Mouse (Mus musculus): ENCODE results near the gene Wdr81. TPM values are rescaled to one million over a fixed set of nuclear protein-coding genes. Genes with fewer than 3 reads are reported as not detected.

The Wdr81 gene
- total RNA-seq (2023), result 10 to 100 TPM; 25.4 to 25.8 TPM

DNA sequence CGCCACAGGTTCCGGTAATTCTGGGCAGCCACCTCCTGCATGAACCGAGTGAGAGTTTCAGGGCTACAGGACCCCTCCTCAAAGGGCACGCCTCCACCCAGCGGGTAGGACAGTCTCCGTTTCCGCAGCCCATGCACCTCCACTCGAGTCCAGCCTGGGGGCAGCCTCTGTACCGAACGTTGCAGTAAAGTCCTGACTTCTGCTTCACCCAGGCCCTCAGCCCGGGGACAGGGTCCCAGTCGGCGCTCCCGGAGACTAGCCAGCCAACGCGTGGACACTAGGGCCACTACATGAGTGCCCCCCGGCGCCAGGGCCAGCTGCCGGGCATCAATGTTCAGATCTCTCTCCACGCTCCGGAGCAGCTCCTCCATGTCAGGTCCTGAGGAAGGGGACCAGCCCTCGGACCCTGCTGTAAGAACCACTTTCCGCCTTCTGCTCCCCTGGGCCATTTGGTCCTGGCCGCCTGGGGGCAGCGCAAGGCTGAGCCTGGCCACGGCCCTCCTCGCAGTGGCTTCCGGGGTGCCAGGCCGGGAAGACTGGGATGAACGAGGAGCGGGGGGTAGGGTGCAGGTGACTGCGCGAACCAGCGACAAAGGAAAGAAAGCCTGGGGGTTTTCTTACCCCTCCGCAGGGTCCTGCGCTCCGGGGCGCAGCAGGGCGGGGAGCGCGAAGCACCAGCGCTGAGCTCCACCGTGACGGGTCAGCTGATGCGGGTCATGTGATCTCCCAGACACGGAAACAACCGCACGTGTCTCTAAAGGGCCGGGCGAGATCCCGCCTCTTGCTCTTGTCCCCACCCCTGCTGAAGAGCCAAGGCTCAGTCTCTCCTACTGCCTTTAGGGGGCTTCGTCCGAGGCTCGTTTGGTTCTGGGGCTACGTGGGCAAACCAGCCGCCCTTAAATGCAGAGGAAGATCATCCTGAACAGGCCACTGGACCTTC, at the start of gene Wdr81:
Gene Wdr81 (minus strand): TSS at position 727 of the 940 bp plus-strand sequence.

DNA sequence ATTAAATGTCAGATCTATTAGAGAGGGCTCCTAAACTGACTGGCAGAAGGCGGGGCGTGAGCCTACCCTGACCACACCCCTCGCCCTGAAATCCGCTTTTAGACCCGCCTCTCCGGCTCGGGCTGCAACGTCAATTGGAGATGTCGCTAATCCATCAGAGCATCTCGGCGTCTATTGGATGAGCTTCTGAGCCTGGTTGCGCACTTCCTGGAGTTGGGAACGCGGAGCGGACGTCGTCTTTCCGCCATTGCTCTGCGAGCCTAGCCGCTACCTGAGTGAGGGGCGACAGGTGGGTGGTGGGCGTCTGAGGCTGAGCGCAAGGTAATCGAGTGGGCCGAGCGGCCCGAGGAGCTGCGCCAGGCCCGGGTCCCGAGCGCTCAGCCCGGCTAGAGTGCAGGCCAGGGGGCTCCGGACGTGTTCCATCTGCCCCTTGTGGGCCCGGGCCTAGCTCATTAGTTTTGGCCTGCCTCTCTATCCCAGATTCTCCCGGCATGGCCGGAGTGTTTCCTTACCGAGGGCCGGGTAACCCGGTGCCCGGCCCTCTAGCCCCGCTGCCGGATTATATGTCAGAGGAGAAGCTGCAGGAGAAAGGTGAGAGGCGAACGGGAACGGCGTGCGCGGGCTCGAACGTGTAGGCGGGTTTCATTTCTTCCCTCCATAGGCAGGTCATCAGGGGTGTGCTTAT, 32.2 kb upstream of the Wdr81 start, which contains the start of gene Prpf8:
Gene Prpf8 (plus strand): TSS at position 216 of the 685 bp plus-strand sequence.

DNA sequence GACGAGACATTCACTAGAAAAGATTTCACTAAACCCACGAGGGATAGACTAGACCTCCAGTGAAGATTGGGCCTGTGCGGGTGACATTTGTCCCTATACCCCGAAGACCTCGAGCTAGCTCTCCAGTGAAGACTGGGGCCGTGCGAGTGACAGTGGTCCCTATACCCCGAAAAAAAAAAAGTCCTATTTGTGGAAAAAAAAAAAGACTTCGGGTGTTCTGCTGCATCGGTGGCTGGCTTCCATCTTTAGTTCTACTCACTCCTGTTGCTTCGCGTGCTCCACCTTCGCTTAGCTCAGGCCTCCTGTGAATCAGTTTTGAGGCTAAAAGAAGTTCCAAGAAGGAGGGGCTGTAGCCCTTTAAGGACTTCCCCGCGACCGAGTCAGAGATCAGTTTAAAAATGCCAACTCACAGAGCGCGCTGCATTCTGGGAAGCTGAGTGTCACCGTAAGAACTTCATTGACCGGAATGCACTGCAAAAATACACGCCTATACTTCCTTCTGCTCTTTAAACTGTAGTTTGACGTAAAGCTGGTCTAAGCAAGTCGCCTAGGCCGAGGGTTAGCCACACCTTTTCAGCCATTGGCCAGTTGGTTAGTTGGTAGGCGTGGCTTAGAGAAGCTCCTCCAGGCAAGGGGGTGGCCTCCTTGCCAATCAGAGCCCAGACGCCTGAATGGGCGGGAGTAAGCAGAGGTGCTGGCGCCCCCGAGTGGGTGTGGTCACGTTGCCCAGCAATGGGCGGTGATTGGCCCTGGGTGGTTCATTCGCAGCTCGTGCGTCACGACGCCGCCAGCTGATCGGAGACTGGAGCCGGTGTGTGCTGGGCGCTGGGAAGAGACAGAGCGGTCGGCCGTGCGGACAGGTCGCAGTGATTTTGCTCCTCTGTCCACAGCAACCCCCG, 6.6 kb upstream of the Wdr81 start, which contains the start of gene Tlcd2:
Gene Tlcd2 (plus strand): TSS at position 872 of the 899 bp plus-strand sequence.

DNA sequence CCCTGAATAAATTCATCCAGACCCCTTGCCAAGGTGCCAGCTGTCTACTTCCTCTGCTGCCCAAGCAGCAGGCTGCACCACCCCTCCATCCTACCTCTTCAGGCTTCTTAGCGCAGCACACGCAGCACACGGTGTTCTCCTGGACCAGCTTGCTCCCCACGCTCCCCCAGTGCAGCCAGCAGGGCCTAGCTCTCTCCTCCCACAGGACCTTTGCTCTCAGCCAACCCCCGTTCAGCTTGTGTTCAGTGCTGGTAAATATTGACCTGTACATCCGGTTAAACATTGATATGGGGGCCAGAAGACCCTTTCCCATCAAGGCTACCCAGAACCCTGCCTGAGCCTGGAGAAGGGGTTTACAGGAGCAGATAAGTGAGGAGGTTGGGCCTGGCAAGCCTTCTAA, 15.2 kb downstream of the Wdr81 start, which contains the start of gene Serpinf2:
Gene Serpinf2 (minus strand): TSS at position 229 of the 400 bp plus-strand sequence.

DNA sequence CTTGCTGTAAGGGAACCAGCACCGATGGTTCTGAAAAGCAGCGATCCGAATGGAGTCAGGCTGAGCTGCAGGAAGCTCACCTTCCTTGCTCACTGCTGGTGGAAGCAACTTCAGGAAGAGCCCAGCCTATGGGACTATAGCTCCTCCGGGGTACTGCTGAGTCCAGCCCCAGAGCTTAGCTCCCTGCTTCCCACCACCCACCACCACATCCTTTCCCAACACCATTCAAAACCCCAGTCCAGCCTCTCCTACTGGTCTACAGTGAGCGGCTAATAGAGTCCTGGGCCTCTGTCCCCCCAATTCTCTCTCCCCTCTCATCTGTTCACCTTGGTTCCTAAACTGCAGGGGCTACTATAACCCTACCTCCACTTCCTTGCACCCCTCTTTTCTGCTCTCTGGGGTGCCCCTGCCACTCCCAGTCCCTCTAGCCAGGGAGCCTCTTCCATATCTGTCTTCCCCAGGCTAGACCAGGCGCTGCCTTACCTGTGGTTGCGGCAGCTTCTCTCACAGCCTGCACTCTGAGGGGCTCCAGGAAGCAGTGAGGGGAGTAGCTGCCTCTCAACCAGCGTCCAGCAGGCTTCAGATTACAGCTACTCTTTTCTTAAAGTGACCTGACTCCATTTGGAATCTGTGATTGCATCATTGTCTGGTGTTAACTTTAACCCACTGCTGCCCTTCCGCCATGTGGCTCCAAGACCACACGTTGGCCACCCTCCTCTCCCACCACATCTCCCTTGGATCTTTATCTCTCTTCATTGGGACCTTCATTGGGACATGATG, 32.3 kb downstream of the Wdr81 start, which contains the start of gene Serpinf1:
Gene Serpinf1 (minus strand): TSS at position 689 of the 780 bp plus-strand sequence.

Other genes starting within 250 kb of the Wdr81 start
- 10 to 100 TPM; 65.0 to 79.0 TPM for gene Rpa1, start 106.4 kb downstream of the Wdr81 start, total RNA-seq (2023)
- 1 to 10 TPM; 3.2 to 4.4 TPM for gene Smyd4, start 106.3 kb downstream of the Wdr81 start, total RNA-seq (2023)
- gene Serpinf1, start 32.0 kb downstream of the Wdr81 start, total RNA-seq (2023), result 10 to 100 TPM; 13.1 to 16.6 TPM
- not detected for gene Serpinf2, start 15.1 kb downstream of the Wdr81 start, total RNA-seq (2023)
- gene Tlcd2, start 7.0 kb upstream of the Wdr81 start, total RNA-seq (2023), result 1 to 10 TPM; 5.3 to 6.3 TPM
- gene Prpf8, start 32.1 kb upstream of the Wdr81 start, total RNA-seq (2023), result 100 to 1,000 TPM; 106 to 110 TPM
- under 1 TPM; 0.94 to 0.97 TPM for gene Rilp, start 55.4 kb upstream of the Wdr81 start, total RNA-seq (2023)
- 1 to 10 TPM; 1.4 to 1.7 TPM for gene Scarf1, start 58.8 kb upstream of the Wdr81 start, total RNA-seq (2023)
- 10 to 100 TPM; 54.6 to 73.8 TPM for gene Slc43a2, start 77.0 kb upstream of the Wdr81 start, total RNA-seq (2023)
- 100 to 1,000 TPM; 201 to 220 TPM for gene Pitpna, start 133.4 kb upstream of the Wdr81 start, total RNA-seq (2023)
- gene Inpp5k, start 176.3 kb upstream of the Wdr81 start, total RNA-seq (2023), result 10 to 100 TPM; 70.5 to 82.5 TPM
- 10 to 100 TPM; 52.8 to 60.4 TPM for gene Myo1c, start 195.8 kb upstream of the Wdr81 start, total RNA-seq (2023)
- gene Crk, start 224.5 kb upstream of the Wdr81 start, total RNA-seq (2023), result 10 to 100 TPM; 50.3 to 68.6 TPM